Mouse (Mus musculus) CH12.LX (cell line): ENCODE measurements around the gene 4930544D05Rik.

Source experiments
- CTCF ChIP-seq, 2 experiments: IDR thresholded peaks in 1 of 2; conservative IDR thresholded peaks in 1 of 2; 2 replicates each; pipeline ENCODE4 v1.5.1; 2011 to 2012; ENCODE audit warnings: low read depth in 2 of 2, low read length in 2 of 2, improper control_type of control experiment in 1 of 2, inconsistent platforms in 1 of 2, mild to moderate bottlenecking in 1 of 2, moderate library complexity in 1 of 2
- E2F4 ChIP-seq: IDR thresholded peaks from 2 replicates; pipeline ENCODE4 v1.6.1; 2011; ENCODE audit warnings: low read depth, low read length, improper control_type of control experiment; ENCODE audit not compliant: insufficient replicate concordance
- ELF1 ChIP-seq: IDR thresholded peaks from 2 replicates; pipeline ENCODE4 v1.6.1; 2014; ENCODE audit warnings: low read depth, mild to moderate bottlenecking, inconsistent platforms, low read length, improper control_type of control experiment
- HCFC1 ChIP-seq: IDR thresholded peaks from 2 replicates; pipeline ENCODE4 v1.6.1; 2012; ENCODE audit warnings: low read depth, mild to moderate bottlenecking, inconsistent platforms, low read length, improper control_type of control experiment
- IRF4 ChIP-seq: IDR thresholded peaks from 2 replicates; pipeline ENCODE4 v1.6.1; 2014; ENCODE audit warnings: low read depth, mild to moderate bottlenecking, inconsistent platforms, low read length, improper control_type of control experiment
- JUND ChIP-seq: conservative IDR thresholded peaks from 2 replicates; pipeline ENCODE4 v1.6.1; 2011; ENCODE audit warnings: low read depth, low read length, improper control_type of control experiment
- MAX ChIP-seq: IDR thresholded peaks from 2 replicates; pipeline ENCODE4 v1.6.1; 2011; ENCODE audit warnings: low read length, improper control_type of control experiment
- MEF2A ChIP-seq: IDR thresholded peaks from 2 replicates; pipeline ENCODE4 v1.6.1; 2014; ENCODE audit warnings: low read depth, mild to moderate bottlenecking, inconsistent platforms, low read length, improper control_type of control experiment, borderline replicate concordance
- MYC ChIP-seq: IDR thresholded peaks from 2 replicates; pipeline ENCODE4 v1.6.1; 2011; ENCODE audit warnings: low read depth, mild to moderate bottlenecking, improper control_type of control experiment, low read length
- POLR2A ChIP-seq: IDR thresholded peaks from 2 replicates; pipeline ENCODE4 v1.6.1; 2011; ENCODE audit warnings: low read depth, mild to moderate bottlenecking, improper control_type of control experiment, low read length
- SIN3A ChIP-seq: IDR thresholded peaks from 2 replicates; pipeline ENCODE4 v1.6.1; 2012; ENCODE audit warnings: low read length, improper control_type of control experiment, inconsistent platforms
- TBP ChIP-seq: conservative IDR thresholded peaks from 2 replicates; pipeline ENCODE4 v1.6.1; 2011; ENCODE audit warnings: low read depth, low read length, improper control_type of control experiment

DNA sequence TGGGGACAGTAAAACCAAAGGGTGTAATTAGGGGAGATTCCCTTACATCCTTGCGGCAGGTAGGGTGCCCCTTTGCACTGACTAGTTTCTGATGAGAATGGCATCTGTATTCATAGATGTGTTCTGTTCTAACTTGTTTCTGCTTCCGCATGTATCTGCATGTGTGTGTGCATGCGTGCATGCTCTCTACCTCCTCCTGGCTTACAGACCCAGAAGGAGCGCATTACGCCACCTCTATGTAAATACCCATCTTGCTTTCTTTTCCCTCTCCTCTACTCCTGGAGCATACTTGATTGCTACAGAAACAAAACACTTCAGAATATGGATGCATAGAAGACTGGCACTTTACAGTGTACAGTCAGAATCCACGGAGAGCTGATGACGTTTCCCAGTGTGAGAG is 31.9 kb upstream of the 4930544D05Rik start:
- peak in 1 of 2 experiments; percentile 50; a peak in 2 of 4 replicates for TF ChIP-seq CTCF (conservative IDR thresholded peaks at IDR 0.05 in 1 of 2, IDR thresholded peaks at IDR 0.05 in 1 of 2; ENCODE audit: low read depth in 2 of 2, low read length in 2 of 2)
- TF ChIP-seq POLR2A = peak; percentile 27; the same call in 1 of the 2 replicates
- TF ChIP-seq MAX = peak; percentile 88
- TF ChIP-seq ELF1 = peak; percentile 84
- 0 out of 2 replicates have a peak, but pooled peaks have one; percentile 35 for TF ChIP-seq SIN3A
- peak; percentile 48 for TF ChIP-seq HCFC1
- no peak for TF ChIP-seq JUND
- TF ChIP-seq IRF4 = no peak
- TF ChIP-seq MYC = peak; percentile 92
- peak; percentile 86; the same call in 1 of the 2 replicates for TF ChIP-seq MEF2A
- no peak for TF ChIP-seq E2F4
- TF ChIP-seq TBP = no peak
